Mouse (Mus musculus) CD4-positive helper T cell, adult 2 months (primary cell): ENCODE results near the gene Tmem259.
A peak's percentile ranks its signal among the peaks of the same experiment; 100 is the strongest.

ENCODE experiments used
- DNase-seq: peaks from one replicate; pipeline ENCODE4 v3.0.0-alpha.2; 2012; ENCODE audit warnings: low read depth, missing footprints, low spot score

Gene Tmem259

GRCm38 (mm10) chr10:79936911-79937441, 47.2 kb downstream of the Tmem259 start:
- peak; percentile 93 for DNase-seq

DNA sequence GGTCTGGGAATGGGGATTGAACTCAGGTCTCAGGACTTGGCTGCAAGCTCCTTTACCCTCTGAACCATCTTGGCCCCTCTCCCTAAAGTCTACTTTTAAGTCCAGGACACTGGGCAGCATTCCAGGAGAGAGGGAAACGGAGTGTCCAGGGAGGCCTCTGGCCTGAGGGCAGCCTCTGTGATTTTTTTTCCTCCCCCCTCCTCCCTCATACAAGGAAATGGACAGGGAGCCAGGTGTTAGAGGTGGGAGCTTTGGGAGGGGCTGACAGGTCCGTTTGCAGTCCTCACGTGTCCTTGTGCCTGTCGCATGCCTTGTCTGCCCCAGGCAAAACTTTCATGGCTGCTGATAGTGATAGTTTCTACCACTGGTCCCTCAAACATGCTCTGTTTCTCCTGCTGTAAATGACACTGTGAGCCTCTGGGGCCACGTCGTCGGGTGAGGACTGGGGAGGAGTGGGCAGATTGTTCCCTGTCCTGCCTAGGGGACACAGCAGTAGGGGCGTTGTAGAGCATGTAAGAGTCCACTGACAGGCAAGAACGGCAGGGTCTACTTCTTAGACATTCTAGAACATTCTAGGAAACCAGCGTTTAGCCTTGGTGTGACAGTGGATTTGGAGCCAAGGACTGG, 47.7 kb downstream of the Tmem259 start:
- DNase-seq, result no peak

DNA sequence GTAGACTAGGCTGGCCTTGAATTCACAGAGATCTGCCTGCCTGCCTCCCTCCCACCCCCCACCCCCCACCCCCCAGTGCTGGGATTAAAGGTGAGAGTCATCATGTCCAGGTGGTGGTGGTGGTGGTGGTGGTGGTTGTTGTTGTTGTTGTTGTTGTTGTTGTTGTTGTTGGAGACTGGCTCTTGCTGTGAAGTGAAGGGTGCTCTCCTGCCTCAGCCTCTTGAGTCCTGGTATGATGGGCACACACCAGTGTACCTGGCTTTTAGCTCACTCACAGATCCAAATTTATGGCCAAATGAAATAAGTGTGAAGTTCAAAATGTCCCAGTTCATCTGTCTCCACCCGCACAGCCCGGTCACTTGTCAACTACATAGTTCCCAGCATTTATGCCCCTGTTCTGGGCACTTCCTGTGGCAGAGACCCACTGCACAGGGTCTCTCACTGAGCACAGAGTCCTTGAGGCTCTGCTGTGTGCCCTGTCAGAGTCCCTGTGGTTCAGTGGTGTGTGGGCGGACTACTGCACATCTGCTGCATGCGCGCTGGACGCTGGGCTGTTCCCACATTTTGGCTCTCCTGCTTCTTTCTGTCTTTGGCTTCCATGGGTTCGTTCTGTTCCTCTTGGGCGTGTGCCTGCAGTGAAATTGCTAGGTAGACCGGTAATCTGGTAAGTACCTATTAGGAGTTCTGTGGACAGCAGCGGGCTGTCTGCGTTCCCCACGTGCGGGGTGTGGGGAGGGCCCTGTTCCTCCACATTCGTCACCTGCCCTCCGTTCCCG, 49.1 kb downstream of the Tmem259 start:
- DNase-seq, result no peak

DNA sequence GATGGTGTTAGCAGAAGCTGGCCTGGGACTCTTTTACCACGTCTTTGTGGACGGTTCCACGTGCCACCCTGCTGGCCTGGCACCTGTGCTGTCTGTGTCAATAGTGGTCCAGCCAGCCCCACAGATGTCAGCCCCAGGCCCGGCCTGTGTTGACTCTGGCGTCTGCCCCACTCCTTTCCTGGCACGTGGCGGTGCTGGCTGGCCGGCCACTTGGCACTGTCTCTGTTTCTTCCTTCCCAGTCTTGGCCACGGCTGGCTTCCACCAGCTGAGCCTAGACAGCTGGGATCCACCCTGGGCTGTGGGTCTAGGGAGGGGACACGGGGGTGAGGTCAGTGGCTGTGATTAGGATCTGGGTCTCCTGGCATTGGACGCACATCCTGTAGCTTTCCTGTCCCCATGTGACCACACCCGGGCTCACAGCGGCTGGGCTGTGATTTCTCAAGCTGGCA, 49.8 kb downstream of the Tmem259 start:
- no peak for DNase-seq

DNA sequence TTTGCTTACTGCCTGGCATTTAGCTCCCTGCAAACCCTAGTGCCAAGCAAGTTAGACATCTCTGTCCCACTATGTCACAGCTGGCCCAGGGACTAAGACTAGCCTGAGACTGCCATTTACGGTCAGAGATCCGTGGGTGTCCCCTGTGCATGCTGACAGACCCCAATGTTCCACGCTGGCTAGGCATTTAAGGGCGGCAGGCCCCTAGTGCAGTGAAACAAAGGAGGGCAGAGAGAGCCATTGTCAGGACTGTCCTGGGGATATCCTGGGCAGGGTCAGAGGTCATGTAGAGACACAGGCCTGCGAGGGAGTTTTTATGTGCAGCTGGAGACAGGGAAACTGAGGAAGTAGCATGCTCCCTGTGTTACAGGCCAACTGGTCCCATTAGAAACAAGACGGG, 50.3 kb downstream of the Tmem259 start:
- DNase-seq, result no peak

DNA sequence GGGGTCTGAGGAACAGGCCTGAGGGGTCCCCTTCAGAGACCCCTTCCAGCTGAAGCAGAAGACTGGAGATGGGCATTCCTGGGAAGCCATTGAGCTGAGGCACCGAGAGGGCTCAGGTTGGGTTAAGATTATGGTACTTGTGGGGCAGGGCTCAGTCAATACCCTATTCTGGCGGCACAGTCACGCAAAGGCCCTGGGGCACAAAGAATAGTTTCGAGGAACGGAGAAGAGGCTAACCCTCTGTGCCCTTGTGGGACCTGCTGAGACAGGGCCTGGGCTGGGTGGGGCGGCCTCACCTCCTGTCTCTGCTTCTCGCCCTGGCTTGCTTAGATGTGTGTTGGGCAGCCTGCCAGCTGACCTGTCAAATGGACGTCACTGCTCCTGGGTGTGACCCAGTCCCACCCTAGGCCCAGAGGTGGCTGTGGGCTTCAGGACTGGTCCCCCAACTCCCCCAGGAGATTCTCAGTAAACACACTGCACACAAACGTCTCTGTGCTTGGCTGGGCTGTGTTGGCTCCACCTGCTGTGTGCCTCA, 50.9 kb downstream of the Tmem259 start:
- DNase-seq, result no peak

DNA sequence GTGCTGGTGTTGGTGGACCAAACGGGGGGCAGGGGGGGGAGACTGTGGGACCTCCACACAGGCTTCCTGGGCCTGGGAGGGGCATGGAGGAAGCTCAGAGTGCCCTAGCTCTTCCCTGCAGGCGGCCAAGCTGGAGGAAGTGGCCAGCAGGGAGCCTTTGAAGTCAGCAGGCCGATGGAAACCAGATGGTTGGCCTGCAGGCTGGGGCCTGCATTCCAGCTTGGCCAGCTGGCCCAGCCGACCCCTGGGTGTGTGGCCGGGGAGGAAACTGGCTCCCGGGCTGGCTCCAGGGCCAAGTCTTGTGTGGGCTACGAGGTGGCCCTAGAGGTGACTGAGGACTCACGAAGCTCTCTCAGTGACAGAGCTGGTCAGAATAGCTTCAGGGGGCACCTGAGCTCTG, 51.4 kb downstream of the Tmem259 start:
- no peak for DNase-seq

- no peak for DNase-seq
Measured at GRCm38 (mm10) chr10:79931797-79932196, 52.3 kb downstream of the Tmem259 start.

DNA sequence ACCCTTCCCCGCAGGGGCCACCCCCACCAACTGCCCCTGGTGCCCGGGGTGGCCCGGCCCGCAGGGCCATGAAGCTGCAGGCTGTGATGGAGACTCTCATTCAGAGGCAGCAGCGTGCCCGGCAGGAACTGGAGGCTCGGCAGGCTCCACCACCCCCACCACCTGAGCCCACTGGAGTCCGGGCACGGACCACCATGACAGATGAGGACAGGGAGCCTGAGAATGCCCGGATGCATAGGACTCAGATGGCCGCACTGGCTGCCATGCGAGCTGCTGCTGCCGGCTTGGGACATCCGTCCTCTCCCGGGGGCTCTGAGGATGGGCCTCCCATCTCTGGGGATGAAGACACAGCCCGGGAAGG, 53.3 kb downstream of the Tmem259 start:
- no peak for DNase-seq

GRCm38 (mm10) chr10:79929967-79930825, 53.9 kb downstream of the Tmem259 start:
- DNase-seq, result no peak

- no peak for DNase-seq
Measured at GRCm38 (mm10) chr10:79928907-79929701, 55.0 kb downstream of the Tmem259 start.

DNA sequence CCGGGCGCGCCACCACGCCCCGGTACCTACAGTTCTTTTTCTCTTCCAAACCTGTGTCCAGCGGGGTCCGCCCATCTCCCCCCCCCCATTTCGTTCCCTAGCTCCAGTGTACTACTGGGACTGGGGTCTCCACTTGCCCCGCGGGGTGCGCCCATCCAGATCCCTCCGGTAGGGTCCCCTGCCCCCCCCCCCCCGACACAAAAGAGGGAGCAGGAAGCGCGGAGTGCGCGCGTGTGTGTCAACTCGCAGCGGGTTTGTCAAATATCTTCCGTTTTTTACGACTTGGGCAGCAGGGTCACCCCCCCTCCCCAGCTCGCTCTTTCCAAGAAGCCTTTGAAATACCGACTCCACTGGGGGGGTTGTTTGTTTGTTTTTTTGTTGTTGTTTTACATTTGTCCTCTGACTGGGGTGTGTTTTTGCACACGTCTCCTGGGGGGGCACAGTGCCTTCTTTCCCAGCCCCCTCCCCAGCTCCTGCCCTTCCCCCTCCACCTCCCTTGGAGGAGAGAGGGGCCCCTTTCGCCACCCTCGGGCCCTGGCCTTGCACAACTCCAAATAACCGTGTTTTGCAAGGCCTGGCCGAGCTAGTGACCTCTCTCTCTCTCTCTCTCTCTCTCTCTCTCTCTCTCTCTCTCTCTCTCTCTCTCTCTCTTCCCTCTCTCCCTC, 56.0 kb downstream of the Tmem259 start:
- peak; percentile 58 for DNase-seq

DNA sequence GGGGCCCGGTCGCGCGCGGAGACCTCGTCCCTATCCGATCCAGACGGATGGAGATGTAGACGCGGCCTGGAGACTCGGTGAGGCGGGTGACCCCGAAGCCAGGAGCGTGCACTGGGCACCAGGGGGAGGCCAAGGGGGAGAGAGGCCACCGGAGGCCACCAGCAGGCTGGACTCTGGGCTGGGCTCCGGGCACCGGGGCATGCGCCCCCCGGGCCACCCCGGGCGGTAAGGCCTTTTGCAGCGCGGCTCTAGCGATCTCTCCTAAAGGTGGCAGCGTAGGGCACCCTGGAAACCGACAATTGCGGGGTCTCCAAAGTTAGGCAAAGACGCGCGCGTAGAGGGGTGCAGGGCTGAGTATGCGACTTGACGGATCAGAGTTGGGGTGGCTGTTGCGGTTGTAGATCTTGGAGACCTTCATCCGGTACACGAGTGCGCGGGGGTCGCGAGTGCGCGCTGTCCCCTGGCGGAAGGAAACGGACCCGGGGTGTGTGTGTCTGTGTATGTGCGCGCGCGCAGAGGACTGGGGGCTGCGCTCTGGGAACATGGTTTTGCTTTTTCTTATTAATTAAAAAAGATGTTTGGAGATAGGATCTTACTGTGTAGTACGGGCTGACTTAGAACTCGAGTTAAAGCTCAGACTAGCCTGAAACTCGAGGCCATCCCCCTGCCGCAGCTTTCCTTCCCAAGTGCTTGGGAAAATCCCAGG, 56.7 kb downstream of the Tmem259 start:
- DNase-seq, result peak; percentile 70

- DNase-seq, result peak; percentile 98
Measured at GRCm38 (mm10) chr10:79926491-79927323, 57.4 kb downstream of the Tmem259 start, which contains the start of gene Arid3a. Gene Arid3a, plus strand, starts transcription at chr10:79927043.

GRCm38 (mm10) chr10:79925785-79926490, 58.2 kb downstream of the Tmem259 start:
- DNase-seq, result peak; percentile 71

- peak; percentile 92 for DNase-seq
Measured at GRCm38 (mm10) chr10:79924998-79925784, 58.9 kb downstream of the Tmem259 start.
